ENCODE assay signal across 24 mouse cellular contexts in the genomic region with DNA sequence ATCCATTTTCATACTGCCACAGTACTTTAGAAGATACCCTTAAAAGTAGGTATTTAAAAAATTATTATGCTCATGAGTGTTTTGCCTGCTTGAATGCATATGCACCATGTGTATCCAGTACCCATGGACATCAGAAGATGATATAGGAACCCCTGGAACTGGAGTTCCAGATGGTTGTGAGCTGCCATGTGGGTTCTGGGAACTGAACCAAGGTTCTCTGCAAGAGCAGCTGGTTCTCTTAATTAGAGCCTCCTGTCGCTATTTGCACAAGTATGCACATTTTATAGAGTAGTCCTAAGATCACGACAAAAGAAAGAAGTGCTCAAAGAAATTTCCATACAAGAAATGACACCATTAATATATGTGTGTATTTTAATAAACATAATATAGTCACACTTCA. TPM values are rescaled to one million over a fixed set of nuclear protein-coding genes. Genes with fewer than 3 reads are reported as not detected.
DNase-seq lines count a peak whose midpoint lies in the region; ATAC-seq and TF ChIP-seq lines count a peak whose summit lies in the region.
"Had no signal": no experiment of that assay in that cellular context is flagged by ENCODE, and none has a peak within 500 bp of the region (broad histone marks: within the 10 kb centered on the region; RNA-seq: fewer than 3 reads in every experiment).

No protein-coding gene starts in this region.

- no peak overlapping the region for H3K27ac ChIP-seq in midbrain, postnatal 0 days (ENCODE audit: low read depth, low read length)
- no peak overlapping the region for H3K27ac ChIP-seq in midbrain, embryonic 13.5 days
- no peak overlapping the region for H3K27ac ChIP-seq in liver, postnatal 0 days (ENCODE audit: low read depth)
- H3K27ac ChIP-seq: embryonic facial prominence, embryonic 10.5 days; gastrocnemius, adult 2 months; heart, embryonic 15.5 days; hindbrain, embryonic 15.5 days; intestine, embryonic 15.5 days; limb, embryonic 12.5 days; lung, embryonic 15.5 days; midbrain, embryonic 12.5 days; stomach, postnatal 0 days had no signal

- peaks cover 16% of the 10 kb centered on the region for H3K36me3 ChIP-seq in midbrain, postnatal 0 days (ENCODE audit: insufficient read depth, low read length)
- H3K36me3 ChIP-seq in midbrain, embryonic 13.5 days = peaks cover 27% of the 10 kb centered on the region
- peaks cover 13% of the 10 kb centered on the region for H3K36me3 ChIP-seq in liver, postnatal 0 days (replicated peaks; ENCODE audit: insufficient read depth, low read length)
- H3K36me3 ChIP-seq: intestine, embryonic 15.5 days had no signal

- H3K4me3 ChIP-seq in midbrain, postnatal 0 days (ENCODE audit: low read depth, low read length) = no peak overlapping the region
- no peak overlapping the region for H3K4me3 ChIP-seq in midbrain, embryonic 13.5 days (replicated peaks)
- H3K4me3 ChIP-seq in liver, postnatal 0 days (ENCODE audit: low read depth, low read length) = no peak overlapping the region
- H3K4me3 ChIP-seq: embryonic facial prominence, embryonic 10.5 days; gastrocnemius, adult 2 months; heart, embryonic 15.5 days; hindbrain, embryonic 15.5 days; intestine, embryonic 15.5 days; limb, embryonic 12.5 days; lung, embryonic 15.5 days; midbrain, embryonic 12.5 days had no signal

- DNase-seq in cerebellum, postnatal 10 days = peak; percentile 57 to 64
- no peak for DNase-seq in cerebellum, adult 11 months
- DNase-seq in layer of hippocampus, adult 11-12 months (ENCODE audit: low spot score) = peak; percentile 45
- no peak for DNase-seq in layer of hippocampus, adult 9-10 months (ENCODE audit: low spot score)
- DNase-seq in midbrain, postnatal 0 days (ENCODE audit: low spot score) = peak; percentile 14
- no peak for DNase-seq in adrenal gland, adult 2 months
- no peak for DNase-seq in liver, postnatal 0 days
- DNase-seq: adrenal gland, postnatal 25 days; cerebellum, adult 11-12 months; gastrocnemius, adult 2 months; heart, postnatal 4 days; kidney, adult 8-10 months; kidney, postnatal 14 days; right cerebral cortex, postnatal 14 days had no signal

- ATAC-seq in midbrain, postnatal 0 days (ENCODE audit: low FRiP score) = no peak
- ATAC-seq in midbrain, embryonic 13.5 days = no peak
- no peak for ATAC-seq in liver, postnatal 0 days
- ATAC-seq: intestine, embryonic 15.5 days had no signal

- H3K4me2 ChIP-seq in midbrain, postnatal 0 days (ENCODE audit: low read depth, low read length, poor library complexity, severe bottlenecking) = no peak overlapping the region
- no peak overlapping the region for H3K4me2 ChIP-seq in midbrain, embryonic 13.5 days (replicated peaks)
- no peak overlapping the region for H3K4me2 ChIP-seq in liver, postnatal 0 days (ENCODE audit: low read depth, low read length)
- H3K4me2 ChIP-seq: heart, embryonic 15.5 days; hindbrain, embryonic 15.5 days; intestine, embryonic 15.5 days; limb, embryonic 12.5 days; liver, embryonic 11.5 days; lung, embryonic 15.5 days; midbrain, embryonic 12.5 days had no signal

- no peaks in the 10 kb centered on the region for H3K9me3 ChIP-seq in midbrain, postnatal 0 days (ENCODE audit: low read length)
- no peaks in the 10 kb centered on the region for H3K9me3 ChIP-seq in midbrain, embryonic 13.5 days
- no peaks in the 10 kb centered on the region for H3K9me3 ChIP-seq in liver, postnatal 0 days (ENCODE audit: low read length)
- H3K9me3 ChIP-seq: embryonic facial prominence, embryonic 10.5 days; heart, embryonic 15.5 days; hindbrain, embryonic 15.5 days; intestine, embryonic 15.5 days; limb, embryonic 12.5 days; lung, embryonic 15.5 days; midbrain, embryonic 12.5 days had no signal

- no peak overlapping the region for H3K9ac ChIP-seq in midbrain, postnatal 0 days (replicated peaks; ENCODE audit: low read length, poor library complexity, severe bottlenecking)
- no peak overlapping the region for H3K9ac ChIP-seq in midbrain, embryonic 13.5 days (replicated peaks)
- H3K9ac ChIP-seq in liver, postnatal 0 days (replicated peaks) = no peak overlapping the region
- H3K9ac ChIP-seq: heart, embryonic 15.5 days; hindbrain, embryonic 15.5 days; intestine, embryonic 15.5 days; limb, embryonic 12.5 days; lung, embryonic 15.5 days; midbrain, embryonic 12.5 days had no signal

- TF ChIP-seq EP300 in liver, postnatal 0 days (IDR thresholded peaks at IDR 0.05; ENCODE audit: low read depth) = no peak

- 82% methylated on average over 2 of the region's 2 CpGs for WGBS in midbrain, postnatal 0 days
- WGBS in midbrain, embryonic 13.5 days = 93% methylated on average over 2 of the region's 2 CpGs
- 86% methylated on average over 2 of the region's 2 CpGs for WGBS in liver, postnatal 0 days (ENCODE audit: insufficient replicate concordance)

- no peak for TF ChIP-seq CTCF in midbrain, postnatal 0 days (IDR thresholded peaks at IDR 0.05)
- no peak for TF ChIP-seq CTCF in liver, postnatal 0 days (IDR thresholded peaks at IDR 0.05; ENCODE audit: low read depth)

- H3K4me1 ChIP-seq in midbrain, postnatal 0 days (ENCODE audit: insufficient read depth, low read length) = no peaks in the 10 kb centered on the region
- no peaks in the 10 kb centered on the region for H3K4me1 ChIP-seq in midbrain, embryonic 13.5 days (replicated peaks)
- H3K4me1 ChIP-seq in liver, postnatal 0 days (ENCODE audit: insufficient read depth) = no peaks in the 10 kb centered on the region
- H3K4me1 ChIP-seq: embryonic facial prominence, embryonic 10.5 days; heart, embryonic 15.5 days; hindbrain, embryonic 15.5 days; intestine, embryonic 15.5 days; limb, embryonic 12.5 days; lung, embryonic 15.5 days; midbrain, embryonic 12.5 days had no signal

- no peaks in the 10 kb centered on the region for H3K27me3 ChIP-seq in midbrain, postnatal 0 days (ENCODE audit: insufficient read depth, low read length)
- no peaks in the 10 kb centered on the region for H3K27me3 ChIP-seq in midbrain, embryonic 13.5 days
- no peaks in the 10 kb centered on the region for H3K27me3 ChIP-seq in liver, postnatal 0 days (ENCODE audit: insufficient read depth, low read length)
- H3K27me3 ChIP-seq: heart, embryonic 15.5 days; hindbrain, embryonic 15.5 days; intestine, embryonic 15.5 days; limb, embryonic 12.5 days; lung, embryonic 15.5 days; midbrain, embryonic 12.5 days had no signal

RNA-seq across cellular contexts. Expression of gene Ogfod1, which starts 10.8 kb away (rescaled TPM):
- 17.3 and 20.1 TPM in 2 replicates for total RNA-seq in midbrain, postnatal 0 days (2014; rRNA removed)
- polyA plus RNA-seq in midbrain, postnatal 0 days (2015; fragmentation: Nextera tagmentation; extraction: Ambion mirVana) = 7.8 and 8.9 TPM in 2 replicates
- 13.4 and 15.4 TPM in 2 replicates for polyA plus RNA-seq in midbrain, embryonic 13.5 days (2015; fragmentation: Nextera tagmentation; extraction: Ambion mirVana)
- total RNA-seq in adrenal gland, adult 2 months (2021) = 10 to 100 TPM; 20.1 to 22.3 TPM
- 2.4 TPM in 2 replicates for polyA plus RNA-seq in adrenal gland, adult 2 months (2012; rRNA removed)
- polyA plus RNA-seq in liver, postnatal 0 days (2015; fragmentation: Nextera tagmentation; extraction: Ambion mirVana) = 3.5 and 3.9 TPM in 2 replicates

RNA-seq across cellular contexts. Expression of gene Nudt21, which starts 11.0 kb away (rescaled TPM):
- total RNA-seq in midbrain, postnatal 0 days (2014; rRNA removed) = 61.5 and 82.5 TPM in 2 replicates
- 90.1 and 92.3 TPM in 2 replicates for polyA plus RNA-seq in midbrain, postnatal 0 days (2015; fragmentation: Nextera tagmentation; extraction: Ambion mirVana)
- 137 and 138 TPM in 2 replicates for polyA plus RNA-seq in midbrain, embryonic 13.5 days (2015; fragmentation: Nextera tagmentation; extraction: Ambion mirVana)
- 10 to 100 TPM; 34.7 to 36.9 TPM for total RNA-seq in adrenal gland, adult 2 months (2021)
- polyA plus RNA-seq in adrenal gland, adult 2 months (2012; rRNA removed) = 150 and 174 TPM in 2 replicates
- polyA plus RNA-seq in liver, postnatal 0 days (2015; fragmentation: Nextera tagmentation; extraction: Ambion mirVana) = 52.6 and 59.8 TPM in 2 replicates

RNA-seq across cellular contexts. Expression of gene Amfr, which starts 35.2 kb away (rescaled TPM):
- total RNA-seq in midbrain, postnatal 0 days (2014; rRNA removed) = 214 and 227 TPM in 2 replicates
- 80.4 and 84.8 TPM in 2 replicates for polyA plus RNA-seq in midbrain, postnatal 0 days (2015; fragmentation: Nextera tagmentation; extraction: Ambion mirVana)
- 58.1 and 64.7 TPM in 2 replicates for polyA plus RNA-seq in midbrain, embryonic 13.5 days (2015; fragmentation: Nextera tagmentation; extraction: Ambion mirVana)
- total RNA-seq in adrenal gland, adult 2 months (2021) = 100 to 1,000 TPM; 234 to 239 TPM
- polyA plus RNA-seq in adrenal gland, adult 2 months (2012; rRNA removed) = 290 and 363 TPM in 2 replicates
- 60.2 and 66.9 TPM in 2 replicates for polyA plus RNA-seq in liver, postnatal 0 days (2015; fragmentation: Nextera tagmentation; extraction: Ambion mirVana)

RNA-seq across cellular contexts. Expression of gene Bbs2, which starts 50.9 kb away (rescaled TPM):
- total RNA-seq in midbrain, postnatal 0 days (2014; rRNA removed) = 20.7 and 27.6 TPM in 2 replicates
- 16.2 and 17.5 TPM in 2 replicates for polyA plus RNA-seq in midbrain, postnatal 0 days (2015; fragmentation: Nextera tagmentation; extraction: Ambion mirVana)
- 25.5 and 27.5 TPM in 2 replicates for polyA plus RNA-seq in midbrain, embryonic 13.5 days (2015; fragmentation: Nextera tagmentation; extraction: Ambion mirVana)
- 10 to 100 TPM; 17.1 to 18.1 TPM for total RNA-seq in adrenal gland, adult 2 months (2021)
- polyA plus RNA-seq in adrenal gland, adult 2 months (2012; rRNA removed) = 26.5 and 31.0 TPM in 2 replicates
- polyA plus RNA-seq in liver, postnatal 0 days (2015; fragmentation: Nextera tagmentation; extraction: Ambion mirVana) = 1.5 and 1.8 TPM in 2 replicates

Comparison
In these comparisons a context has a peak if more than half of its experiments do, and no peak if none do; other contexts are left out.
1. DNase-seq: peak in cerebellum, postnatal 10 days (2 of 2), layer of hippocampus, adult 11-12 months (single experiment) and midbrain, postnatal 0 days (single experiment); none in cerebellum, adult 11 months (single experiment), layer of hippocampus, adult 9-10 months (single experiment), adrenal gland, adult 2 months (single experiment) and liver, postnatal 0 days (single experiment).